Mouse (Mus musculus): ENCODE data around the gene Pgpep1.

Pgpep1 gene

GRCm38 (mm10) chr8:70630532-70631381 lies 29.4 kb downstream of the Pgpep1 start:
- no peak for DNase-seq (ENCODE audit: low spot score)

- DNase-seq (ENCODE audit: low spot score) = peak; percentile 83
These were observed 30.3 kb downstream of the Pgpep1 start for GRCm38 (mm10) chr8:70629574-70630531.

GRCm38 (mm10) chr8:70628986-70629490 lies 31.1 kb downstream of the Pgpep1 start:
- DNase-seq (ENCODE audit: low spot score) = no peak

- DNase-seq (ENCODE audit: low spot score) = no peak
These were observed 33.1 kb downstream of the Pgpep1 start for GRCm38 (mm10) chr8:70627041-70627440.

GRCm38 (mm10) chr8:70625104-70625503 lies 35.1 kb downstream of the Pgpep1 start:
- DNase-seq (ENCODE audit: low spot score) = no peak

- DNase-seq (ENCODE audit: low spot score) = no peak
These were observed 38.0 kb downstream of the Pgpep1 start for GRCm38 (mm10) chr8:70622220-70622619.

- no peak for DNase-seq (ENCODE audit: low spot score)
These were observed 41.3 kb downstream of the Pgpep1 start for GRCm38 (mm10) chr8:70618888-70619334.

- DNase-seq (ENCODE audit: low spot score) = no peak
These were observed 42.2 kb downstream of the Pgpep1 start for GRCm38 (mm10) chr8:70617985-70618384.

- no peak for DNase-seq (ENCODE audit: low spot score)
These were observed 43.5 kb downstream of the Pgpep1 start for GRCm38 (mm10) chr8:70616645-70617044.

- DNase-seq (ENCODE audit: low spot score) = no peak
These were observed 44.3 kb downstream of the Pgpep1 start, which contains the start of gene Lrrc25 for GRCm38 (mm10) chr8:70615894-70616293. Gene Lrrc25 (plus strand): TSS chr8:70616155.

- no peak for DNase-seq (ENCODE audit: low spot score)
These were observed 44.9 kb downstream of the Pgpep1 start for GRCm38 (mm10) chr8:70615281-70615680.

- DNase-seq (ENCODE audit: low spot score) = no peak
These were observed 45.7 kb downstream of the Pgpep1 start for GRCm38 (mm10) chr8:70614469-70614868.

GRCm38 (mm10) chr8:70613763-70614162 lies 46.4 kb downstream of the Pgpep1 start:
- DNase-seq (ENCODE audit: low spot score) = no peak

- peak; percentile 71 for DNase-seq (ENCODE audit: low spot score)
These were observed 48.3 kb downstream of the Pgpep1 start for GRCm38 (mm10) chr8:70611849-70612248.

GRCm38 (mm10) chr8:70610796-70611771 lies 49.1 kb downstream of the Pgpep1 start:
- DNase-seq (ENCODE audit: low spot score) = peak; percentile 87

GRCm38 (mm10) chr8:70609849-70610795 lies 50.1 kb downstream of the Pgpep1 start:
- peak; percentile 66 for DNase-seq (ENCODE audit: low spot score)

- DNase-seq (ENCODE audit: low spot score) = peak; percentile 74
These were observed 50.8 kb downstream of the Pgpep1 start for GRCm38 (mm10) chr8:70609368-70609848.

GRCm38 (mm10) chr8:70608749-70609367 lies 51.3 kb downstream of the Pgpep1 start, which contains the start of gene Ssbp4:
Gene Ssbp4 (minus strand): TSS chr8:70608872.
- DNase-seq (ENCODE audit: low spot score) = no peak
